Mouse (Mus musculus): ENCODE results near the gene Stac2.

Gene Stac2

DNA sequence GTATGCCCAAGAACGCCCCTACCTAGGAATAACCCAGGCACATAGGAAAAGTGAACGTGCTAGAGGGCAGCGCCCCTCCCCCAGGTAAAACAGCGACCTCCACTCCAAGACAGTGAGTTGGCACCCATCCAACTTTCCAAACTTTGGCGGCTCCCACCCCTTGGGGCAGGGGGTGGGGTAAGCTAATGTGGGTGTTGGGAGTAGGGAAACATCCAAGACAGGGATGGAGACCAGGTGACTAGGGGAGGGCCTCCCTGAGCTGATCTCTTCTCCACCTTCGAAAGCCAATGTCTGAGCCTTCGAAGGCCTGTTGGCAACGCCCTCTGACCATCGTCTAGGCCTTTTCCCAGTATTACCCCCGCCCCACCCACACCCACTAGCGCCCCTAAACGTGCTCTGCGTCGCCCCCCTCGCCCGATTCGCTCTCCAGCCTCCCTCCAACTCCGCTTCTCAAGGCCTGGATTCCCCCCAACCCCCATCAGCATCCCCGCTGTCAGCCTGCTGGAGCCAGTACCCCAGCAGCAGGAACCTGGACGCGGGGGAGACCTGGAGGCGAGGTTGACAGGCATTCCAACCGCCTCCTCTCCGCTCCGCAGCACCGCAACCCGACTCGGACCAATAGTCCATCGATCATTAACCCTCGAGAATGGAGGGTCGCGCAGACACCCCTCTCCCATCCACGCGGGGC is 31.6 kb downstream of the Stac2 start:
- DNase-seq (ENCODE audit: low read depth) = no peak

DNA sequence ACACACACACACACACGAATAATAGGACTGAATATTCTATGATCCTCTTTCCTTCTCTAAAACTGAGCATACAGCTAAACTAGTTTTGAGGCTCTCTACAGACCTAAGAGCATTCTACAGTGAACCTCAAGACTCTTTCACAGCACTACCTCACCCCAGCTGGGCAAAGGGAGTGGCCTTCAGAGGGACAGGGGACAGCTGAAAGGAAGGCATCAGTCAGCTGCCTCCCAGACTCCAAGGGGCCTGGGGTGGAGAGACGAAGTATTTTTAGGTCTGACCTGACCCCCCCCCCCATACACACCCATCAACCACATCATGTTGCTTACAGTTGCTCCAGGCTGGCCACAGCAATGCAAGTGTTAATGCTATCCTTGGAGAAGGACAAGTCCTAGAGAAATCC is 32.1 kb downstream of the Stac2 start:
- no peak for DNase-seq (ENCODE audit: low read depth)

DNA sequence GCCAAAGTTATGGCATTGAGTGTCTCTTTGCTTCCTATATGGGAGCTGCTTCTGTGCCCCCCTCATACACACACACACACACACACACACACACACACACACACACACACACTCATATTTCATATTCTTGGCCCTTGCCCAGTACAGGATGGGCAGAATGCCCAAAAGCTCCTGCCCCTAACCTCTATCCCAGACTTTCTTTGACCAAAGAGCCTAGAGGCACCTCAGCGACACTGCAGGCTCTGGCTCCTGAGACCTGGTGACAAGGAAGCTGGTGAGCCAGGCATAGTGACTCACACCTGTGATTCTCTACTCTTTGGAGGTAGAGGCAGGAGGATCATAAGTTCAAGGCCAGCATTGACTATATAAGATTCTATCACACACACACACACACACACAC is 32.6 kb downstream of the Stac2 start:
- no peak for DNase-seq (ENCODE audit: low read depth)

DNA sequence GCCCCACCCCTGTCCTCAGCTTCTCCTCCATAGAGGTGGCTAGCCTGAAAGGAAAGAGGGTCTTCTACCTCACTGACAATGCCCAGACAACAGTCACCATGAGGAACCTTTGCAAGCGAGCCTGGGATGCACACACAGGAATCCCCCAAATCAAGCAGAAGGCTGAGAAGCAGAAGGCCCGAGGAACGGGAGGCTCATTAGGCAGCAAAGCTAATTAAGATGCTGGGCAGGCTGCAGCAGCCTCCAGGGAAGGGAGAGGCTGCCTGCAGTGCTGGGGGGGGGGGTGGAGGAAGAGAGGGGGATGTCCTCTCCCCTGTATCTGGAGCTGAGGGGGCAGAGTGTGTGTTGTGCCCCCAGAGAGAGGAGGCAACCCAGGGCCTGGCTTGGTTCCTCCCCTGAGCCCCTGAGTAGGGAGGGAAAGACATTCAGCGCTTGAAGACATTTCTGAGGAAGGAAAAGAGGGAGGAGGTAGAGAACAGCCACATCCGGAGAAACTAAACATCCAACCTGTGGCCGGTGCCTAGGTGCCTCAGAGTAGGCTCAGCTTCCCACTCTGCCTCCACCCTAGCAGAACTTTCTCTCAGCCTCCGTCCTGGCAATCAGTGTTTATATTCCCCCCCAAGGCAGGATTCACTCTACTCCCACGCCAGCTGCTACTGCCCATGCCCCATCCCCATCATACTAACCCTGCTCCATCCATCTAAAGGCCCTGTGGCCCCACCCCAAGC is 33.2 kb downstream of the Stac2 start:
- DNase-seq (ENCODE audit: low read depth) = no peak

DNA sequence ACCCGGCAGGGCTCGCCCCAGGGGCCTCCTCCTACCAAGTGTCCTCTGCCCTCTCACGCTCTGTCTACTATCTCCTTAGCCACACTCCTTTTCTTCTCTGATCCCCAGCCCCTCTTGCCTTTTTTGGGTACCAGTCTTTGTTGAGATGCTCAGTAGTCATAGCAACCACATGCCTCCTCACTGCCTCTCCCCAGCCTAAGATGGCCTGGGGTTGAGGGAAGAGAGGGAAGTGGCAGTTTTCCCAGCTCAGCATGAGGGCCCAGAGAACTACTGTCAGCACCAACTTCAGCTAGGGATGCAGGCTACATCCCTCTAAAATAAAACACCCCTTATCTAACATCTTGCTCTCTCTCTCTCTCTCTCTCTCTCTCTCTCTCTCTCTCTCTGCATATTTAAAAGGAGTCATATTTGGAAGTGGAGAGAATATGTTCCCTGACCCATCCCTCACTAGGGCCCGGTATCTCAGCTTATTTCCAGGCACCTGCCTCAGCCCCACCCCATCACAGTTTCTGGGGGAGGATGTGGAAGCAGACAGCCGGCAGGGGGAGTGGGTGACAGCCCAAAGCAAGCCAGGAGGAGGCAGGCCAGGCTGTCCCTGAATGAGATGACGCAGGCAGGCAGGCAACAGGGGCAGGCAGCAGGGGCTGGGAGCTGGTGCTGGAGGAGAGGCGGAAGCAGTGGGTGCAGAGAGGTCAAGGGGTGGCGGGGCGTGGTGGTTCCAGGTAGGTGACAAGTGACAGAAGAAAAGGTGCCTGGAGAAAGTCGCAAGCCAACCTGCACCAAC is 34.2 kb downstream of the Stac2 start:
- DNase-seq (ENCODE audit: low read depth) = no peak

DNA sequence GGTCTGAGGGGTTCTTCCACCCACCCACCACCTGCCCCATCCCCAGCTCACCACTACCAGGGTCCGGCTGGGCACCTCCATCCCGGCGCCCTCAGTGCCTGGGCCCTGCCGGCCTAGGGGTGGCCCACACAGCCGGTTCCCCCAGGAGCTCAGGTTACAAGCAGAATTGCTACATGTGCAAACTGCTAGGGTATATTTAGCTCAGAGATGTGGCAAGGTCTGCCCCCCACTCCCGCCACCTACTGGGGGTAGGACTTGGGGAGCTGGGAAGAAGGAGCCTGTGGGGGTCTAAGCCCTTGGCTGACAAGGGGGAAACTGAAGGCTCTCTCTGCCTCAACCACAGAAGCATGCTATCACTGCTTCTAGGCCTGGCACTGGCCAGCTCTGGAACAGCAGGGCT is 35.0 kb downstream of the Stac2 start:
- DNase-seq (ENCODE audit: low read depth) = no peak

DNA sequence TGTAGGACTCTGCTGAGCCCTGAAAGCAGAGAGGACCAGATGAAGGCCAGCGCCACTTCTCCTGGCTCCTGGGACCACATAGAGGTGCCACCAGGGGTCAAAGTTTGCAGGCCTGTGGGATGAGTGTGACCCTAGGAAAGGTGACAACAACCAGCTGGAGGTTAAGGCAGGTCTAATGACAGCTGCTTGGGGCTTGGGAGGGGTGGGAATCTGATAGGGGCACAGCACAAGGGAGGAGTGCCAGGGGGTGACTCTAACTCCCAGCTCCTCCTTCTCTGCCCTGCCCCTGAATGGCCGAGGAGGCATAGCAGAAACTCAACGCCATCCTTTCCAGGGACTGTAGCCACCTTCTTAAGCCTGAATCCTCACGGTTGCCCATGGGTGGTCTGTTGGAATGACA is 36.4 kb downstream of the Stac2 start:
- no peak for DNase-seq (ENCODE audit: low read depth)

DNA sequence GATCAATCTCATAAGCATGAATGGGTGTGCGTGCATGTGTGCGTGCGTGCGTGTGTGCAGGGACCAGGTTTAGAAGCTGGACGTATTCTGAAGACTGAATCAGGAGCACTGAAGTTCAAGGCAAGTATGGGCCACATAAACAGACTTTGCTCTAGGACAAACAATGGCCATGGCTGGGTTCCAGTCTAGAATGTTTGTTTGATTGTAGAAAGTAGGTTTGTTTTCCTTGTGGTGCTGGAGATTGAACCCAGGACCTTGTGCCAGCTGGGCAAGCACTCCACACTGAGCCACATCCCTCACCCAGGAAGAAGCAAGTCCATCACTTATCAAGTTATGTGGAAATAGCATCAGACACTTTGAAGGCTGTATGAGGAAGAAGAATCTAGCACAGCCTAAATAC is 37.1 kb downstream of the Stac2 start:
- no peak for DNase-seq (ENCODE audit: low read depth)

DNA sequence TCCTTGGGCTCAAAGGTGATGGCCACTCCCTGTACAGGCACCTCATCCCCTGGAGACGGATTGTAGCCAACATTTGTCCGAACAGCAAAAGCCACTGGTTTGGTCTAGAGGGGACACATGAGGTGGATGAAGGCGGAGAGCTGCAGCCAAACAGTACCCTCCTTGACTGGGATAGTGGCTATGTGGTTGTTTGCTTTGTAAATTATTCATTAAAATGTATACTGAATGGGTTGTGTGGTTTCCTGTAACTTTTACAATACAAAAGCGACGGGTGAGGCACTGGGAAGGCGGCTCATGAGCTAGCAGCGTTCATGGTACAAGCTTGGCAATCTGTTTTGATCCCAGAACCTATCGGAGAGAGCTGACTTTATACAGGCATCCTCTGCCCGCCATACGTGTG is 40.4 kb downstream of the Stac2 start:
- DNase-seq (ENCODE audit: low read depth) = no peak

DNA sequence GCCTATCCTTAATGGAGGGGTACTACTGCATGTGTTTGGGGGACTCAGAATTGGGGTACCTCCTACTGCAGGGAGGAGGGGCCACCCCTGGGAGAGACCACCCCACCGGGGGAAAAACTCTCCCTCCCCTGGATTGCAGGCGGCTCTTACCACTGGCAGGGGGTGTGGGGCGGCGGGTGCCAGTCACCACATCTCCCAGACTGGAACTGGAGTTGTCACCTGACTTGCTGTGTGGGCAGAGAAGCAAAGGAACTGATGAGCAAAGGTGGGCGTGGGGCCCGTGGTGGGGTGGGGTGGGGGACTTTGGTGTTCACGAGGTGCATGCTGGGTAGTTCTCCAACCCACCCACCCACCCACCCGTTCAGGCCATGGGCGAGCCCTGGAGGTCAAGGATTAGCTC is 41.5 kb downstream of the Stac2 start:
- no peak for DNase-seq (ENCODE audit: low read depth)

DNA sequence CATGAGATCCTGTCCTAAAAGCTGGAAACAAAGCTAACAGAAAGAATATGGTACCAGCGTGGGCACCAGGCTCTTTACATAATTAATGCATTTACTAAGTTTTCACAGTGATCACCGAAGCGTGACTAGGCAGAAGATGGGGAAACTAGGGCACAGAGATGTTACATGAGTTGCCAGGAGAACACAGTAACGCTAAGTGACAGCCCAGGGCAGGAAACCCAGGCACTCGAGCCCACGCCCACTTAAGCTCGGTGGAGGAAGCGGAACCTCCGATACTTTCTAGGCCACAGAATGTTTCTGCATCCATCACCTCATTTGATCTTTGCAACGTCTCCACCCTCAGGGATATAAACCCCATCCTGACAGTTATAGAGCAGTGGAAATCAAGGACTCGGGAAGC is 45.2 kb downstream of the Stac2 start:
- DNase-seq (ENCODE audit: low read depth) = no peak

DNA sequence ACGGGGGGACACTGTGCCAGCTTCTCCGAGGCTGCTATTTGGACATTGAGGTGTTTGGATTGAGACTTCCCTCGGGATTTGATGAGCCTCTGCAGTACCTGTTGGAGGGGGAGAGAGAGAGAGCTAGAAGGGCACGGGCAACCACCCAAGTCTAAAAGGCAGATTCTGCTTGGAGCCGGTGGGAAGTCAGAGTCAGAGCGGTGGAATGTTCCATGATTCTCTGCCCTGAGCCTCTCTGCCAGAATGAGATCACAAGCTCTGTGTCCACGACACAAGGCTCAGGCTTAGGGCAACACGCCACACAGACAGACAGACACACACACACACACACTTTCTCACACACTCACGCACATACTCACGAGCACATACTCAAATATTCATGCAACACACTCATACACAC is 47.6 kb downstream of the Stac2 start:
- DNase-seq (ENCODE audit: low read depth) = peak; percentile 92

DNA sequence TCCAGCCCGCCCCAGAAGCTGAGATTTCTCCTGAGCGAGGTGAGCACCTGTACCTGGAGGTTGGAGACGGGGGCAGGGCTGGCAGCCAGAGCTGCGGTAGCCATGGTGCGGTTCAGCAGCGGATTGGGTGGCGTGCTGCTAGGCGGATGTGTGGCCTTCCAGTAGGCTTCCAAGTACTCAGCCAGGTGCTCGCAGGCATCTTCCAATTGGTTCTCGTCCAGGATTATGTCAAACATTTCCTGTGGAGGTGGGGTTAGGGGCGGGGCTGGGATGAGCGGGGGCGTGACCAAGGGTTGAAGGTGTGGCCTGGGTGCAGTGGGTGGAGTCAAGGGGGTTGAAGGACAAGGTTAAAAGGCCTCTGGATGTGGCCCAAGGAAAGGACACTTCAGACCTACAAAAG is 48.2 kb downstream of the Stac2 start:
- no peak for DNase-seq (ENCODE audit: low read depth)

DNA sequence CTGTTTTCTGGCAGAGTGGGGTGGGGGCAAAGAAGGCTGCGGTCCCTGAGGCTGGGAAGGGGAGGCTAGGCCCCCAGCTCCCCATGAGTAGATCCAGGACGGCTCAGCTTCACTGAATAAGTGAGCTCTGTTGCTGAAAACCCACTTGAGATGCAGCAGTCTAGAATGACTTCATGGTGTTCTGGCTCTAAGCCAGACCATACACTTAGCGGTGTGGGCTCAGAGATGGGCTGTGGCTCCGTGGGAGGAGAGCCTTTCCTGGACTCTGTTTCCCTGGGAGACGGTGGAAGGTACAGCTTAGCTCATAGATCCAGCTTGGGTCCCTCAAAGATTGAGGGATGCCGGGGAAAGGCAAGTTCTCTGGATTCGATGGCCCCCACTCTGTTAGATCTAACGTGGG is 49.1 kb downstream of the Stac2 start:
- DNase-seq (ENCODE audit: low read depth) = no peak

DNA sequence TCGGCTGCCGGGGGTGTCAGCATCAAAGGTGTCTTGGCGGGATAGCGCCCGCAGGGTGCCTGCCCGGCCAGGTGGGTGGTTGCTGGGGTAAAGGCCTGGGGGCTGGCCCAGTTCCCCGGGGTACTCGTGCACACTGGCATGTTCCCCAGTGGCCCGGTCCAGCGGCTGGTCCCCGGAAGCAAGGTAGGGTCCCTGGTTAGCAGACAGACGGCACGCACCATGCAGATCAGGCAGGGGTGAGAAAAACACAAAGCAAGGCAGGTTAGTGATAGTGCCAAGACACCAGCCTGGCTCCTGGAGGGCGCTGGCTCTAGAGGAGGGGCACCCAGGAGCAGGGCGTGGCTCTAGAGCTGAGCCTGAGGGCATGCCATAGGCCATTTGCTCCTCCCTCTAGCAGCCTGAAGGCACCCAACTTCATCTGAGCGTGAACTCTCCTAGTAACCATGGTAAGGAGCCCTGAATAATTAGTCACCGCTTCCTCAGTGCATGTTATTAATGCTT is 50.0 kb downstream of the Stac2 start:
- DNase-seq (ENCODE audit: low read depth) = no peak

DNA sequence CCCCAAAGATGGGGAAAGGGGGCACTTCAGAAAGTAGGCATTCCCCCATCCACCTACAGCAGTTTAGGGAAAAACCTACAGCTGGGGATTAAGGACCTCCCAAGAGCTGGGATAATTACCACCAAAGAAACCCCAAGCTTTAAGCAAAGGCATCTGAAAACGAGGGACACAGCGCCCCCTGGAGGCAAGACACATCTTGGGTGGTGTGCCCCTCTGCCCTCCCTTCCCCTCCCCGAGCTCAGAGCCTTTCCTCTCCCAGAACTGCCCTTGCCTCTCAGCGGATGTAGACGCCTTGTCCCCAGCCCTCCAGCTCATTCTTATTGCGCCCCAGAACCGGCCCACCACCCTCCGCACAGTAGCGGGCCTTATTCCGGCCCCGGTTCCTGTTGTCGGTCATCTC is 50.6 kb downstream of the Stac2 start:
- no peak for DNase-seq (ENCODE audit: low read depth)

DNA sequence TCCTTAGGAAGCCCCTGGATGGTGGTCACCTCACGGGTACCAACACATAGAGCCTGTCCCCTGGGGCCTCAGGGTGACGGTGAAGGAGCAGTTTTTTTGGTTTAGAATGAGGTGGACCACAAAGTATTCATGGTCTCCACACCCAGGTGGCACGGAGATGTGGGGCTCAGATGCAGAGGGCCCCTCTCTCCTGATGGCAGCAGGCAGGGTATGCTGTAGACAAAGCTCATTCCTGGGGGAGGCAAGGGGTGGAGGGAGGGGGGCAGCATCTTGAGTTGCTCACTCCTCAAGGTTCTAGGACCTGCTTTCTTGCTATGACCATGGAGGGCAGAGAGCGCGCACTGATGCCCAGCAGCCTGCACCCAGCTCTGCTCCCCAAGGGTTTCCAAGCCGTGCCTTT is 51.3 kb downstream of the Stac2 start:
- no peak for DNase-seq (ENCODE audit: low read depth)

DNA sequence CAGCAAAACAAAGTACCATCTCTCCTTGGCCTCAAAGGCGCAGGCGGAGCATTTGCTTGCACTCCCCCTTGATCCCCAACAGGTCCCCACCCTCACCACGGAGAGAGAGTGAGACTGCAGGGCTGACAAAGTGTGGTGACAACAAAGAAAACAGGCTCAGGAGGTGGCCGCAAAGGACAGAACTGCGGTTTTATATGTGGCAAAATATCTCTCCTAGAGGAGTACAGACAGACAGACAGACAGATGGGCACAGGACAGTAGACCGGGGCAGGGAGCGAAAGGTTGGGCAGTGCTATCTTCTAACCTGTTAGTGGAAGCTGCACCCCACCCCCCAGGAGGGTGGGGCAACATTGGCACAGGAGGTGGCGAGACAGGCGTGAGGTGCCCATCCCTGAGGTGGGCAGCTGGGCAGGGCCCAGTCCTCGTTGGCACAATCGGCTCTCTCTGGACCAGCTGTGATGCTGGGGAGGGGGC is 51.9 kb downstream of the Stac2 start:
- DNase-seq (ENCODE audit: low read depth) = no peak

DNA sequence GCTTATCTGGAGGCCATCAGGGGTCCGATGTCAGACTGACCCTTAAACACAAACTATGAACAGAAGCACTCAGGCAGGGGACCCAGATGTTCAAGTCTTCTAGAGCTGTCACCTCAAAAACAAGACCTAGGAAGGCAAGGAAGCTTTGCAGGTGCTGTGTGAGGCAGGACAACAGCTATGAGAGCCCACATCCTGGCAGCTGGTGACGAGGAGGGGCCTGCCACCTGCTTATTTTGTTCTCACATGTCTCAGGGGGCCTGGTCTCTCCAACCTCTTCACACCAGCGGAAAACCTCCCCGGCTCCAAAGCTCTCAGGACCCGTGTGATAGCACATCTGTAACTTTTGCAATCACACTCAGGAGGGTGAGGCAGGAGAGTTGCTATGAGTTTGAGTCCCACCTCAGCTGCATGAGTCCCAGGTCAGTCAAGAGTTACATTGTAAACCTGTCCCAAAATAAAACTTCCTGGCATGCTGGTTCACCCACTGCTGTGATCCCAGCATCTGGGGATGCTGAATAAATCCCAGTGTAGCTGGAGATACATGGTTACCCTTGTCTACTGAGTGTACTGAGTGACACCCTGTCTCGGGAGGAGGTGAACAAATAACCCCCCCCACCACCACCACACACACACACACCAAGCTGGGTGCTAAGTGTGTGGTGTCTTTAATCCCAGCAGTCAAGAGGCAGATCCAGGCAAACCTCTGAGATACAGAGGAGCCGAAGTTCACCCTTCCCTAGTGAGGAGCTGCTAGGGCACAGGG is 52.7 kb downstream of the Stac2 start:
- no peak for DNase-seq (ENCODE audit: low read depth)

DNA sequence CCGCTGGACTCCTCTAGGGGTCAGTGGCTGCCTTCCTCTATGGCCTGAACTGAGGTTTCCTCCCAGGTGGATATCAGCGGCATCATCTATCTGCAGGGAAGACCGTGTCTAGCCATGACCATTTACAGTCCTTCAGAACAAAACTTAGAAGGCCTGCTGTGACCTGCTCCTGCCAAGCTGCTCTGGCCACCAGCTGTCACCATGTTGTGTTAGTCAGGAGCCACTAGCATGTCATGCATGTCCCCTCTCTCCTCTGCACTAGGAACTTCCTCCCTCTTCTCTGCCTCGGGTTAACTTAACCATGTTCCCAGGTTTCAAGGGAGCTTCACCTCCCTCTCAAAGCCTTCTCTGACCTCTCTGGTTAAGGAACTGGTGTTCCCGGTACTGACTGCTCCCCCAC is 53.5 kb downstream of the Stac2 start:
- no peak for DNase-seq (ENCODE audit: low read depth)

DNA sequence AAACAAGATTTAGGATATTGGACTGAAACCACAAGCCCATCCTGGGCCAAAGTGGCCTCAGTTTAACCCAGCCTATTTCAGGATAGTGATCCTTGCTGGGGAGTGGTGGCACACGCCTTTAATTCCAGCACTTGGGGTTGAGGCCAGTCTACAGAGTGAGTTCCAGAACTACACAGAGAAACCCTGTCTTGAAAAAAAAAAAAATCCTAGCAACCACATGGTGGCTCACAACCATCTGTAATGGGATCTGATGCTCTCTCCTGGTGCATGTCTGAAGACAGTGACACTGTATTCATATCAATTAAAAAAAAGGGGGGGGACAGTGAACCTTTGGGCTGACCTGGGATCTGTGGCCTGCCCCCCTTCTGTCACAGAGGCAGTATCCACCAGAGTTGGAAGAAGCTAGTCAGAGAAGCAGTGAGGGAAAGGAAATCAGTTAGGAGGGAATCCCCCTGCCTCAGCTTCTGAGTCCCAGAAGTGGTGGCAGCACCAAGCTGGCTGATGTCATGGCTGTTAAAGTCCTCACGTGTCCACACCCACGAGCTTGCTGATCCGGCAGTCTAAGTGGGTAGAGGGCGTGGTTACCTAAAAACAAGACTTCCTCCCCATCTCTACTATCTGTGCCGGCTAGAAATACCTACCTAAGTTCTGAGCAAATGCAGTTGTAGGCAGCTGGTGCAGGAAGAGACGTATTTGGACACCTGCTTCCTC is 54.2 kb downstream of the Stac2 start:
- no peak for DNase-seq (ENCODE audit: low read depth)

All from fibroblast of lung, adult 2 months (primary cell).